Mouse (Mus musculus): Measurements from ENCODE around the gene Pcsk4. TPM values are rescaled to one million over a fixed set of nuclear protein-coding genes. Genes with fewer than 3 reads are reported as not detected.

Pcsk4 gene
- polyA plus RNA-seq, 1 experiment from 2014 or later: 5.4 TPM

GRCm38 (mm10) chr10:80330084-80330483, 786 bp upstream of the Pcsk4 start:
- peak overlapping the region; percentile 81 for H3K4me2 ChIP-seq (ENCODE audit: low read length)
- no peaks in the 10 kb centered on the region for H3K27me3 ChIP-seq (ENCODE audit: insufficient read depth, low read length)
- H3K9me3 ChIP-seq (replicated peaks; ENCODE audit: low read length): no peaks in the 10 kb centered on the region
- 1% methylated on average over 41 of the region's 41 CpGs for WGBS
- peaks cover 12% of the 10 kb centered on the region for H3K4me1 ChIP-seq (replicated peaks; ENCODE audit: insufficient read depth, low read length)
- DNase-seq (ENCODE audit: low spot score): no peak
- no peak for ATAC-seq (replicated peaks; ENCODE audit: low FRiP score, low read depth)
- no peaks in the 10 kb centered on the region for H3K36me3 ChIP-seq (ENCODE audit: insufficient read depth, low read length)
- peak overlapping the region; percentile 46; the same call in 1 of the 2 replicates for H3K9ac ChIP-seq (ENCODE audit: low read depth, low read length)
- H3K27ac ChIP-seq: no peak overlapping the region
- no peak for TF ChIP-seq CTCF (IDR thresholded peaks at IDR 0.05; ENCODE audit: low read depth)
- H3K4me3 ChIP-seq (replicated peaks; ENCODE audit: low read depth, low read length): peak overlapping the region; percentile 32

- Histone ChIP-seq H3K4me1 (replicated peaks; ENCODE audit: insufficient read depth, low read length) (peaks cover 13% of the 10 kb centered on the region; the same call in 1 of the 2 replicates), H3K9ac (ENCODE audit: low read depth, low read length) (no peak overlapping the region), H3K27ac (no peak overlapping the region), H3K36me3 (ENCODE audit: insufficient read depth, low read length) (no peaks in the 10 kb centered on the region), H3K9me3 (replicated peaks; ENCODE audit: low read length) (no peaks in the 10 kb centered on the region), H3K27me3 (ENCODE audit: insufficient read depth, low read length) (no peaks in the 10 kb centered on the region), H3K4me2 (ENCODE audit: low read length) (no peak overlapping the region), H3K4me3 (replicated peaks; ENCODE audit: low read depth, low read length) (no peak overlapping the region)
- 81% methylated on average over 21 of the region's 21 CpGs for WGBS
- DNase-seq (ENCODE audit: low spot score): no peak
- no peak for TF ChIP-seq CTCF (IDR thresholded peaks at IDR 0.05; ENCODE audit: low read depth)
- no peak for ATAC-seq (replicated peaks; ENCODE audit: low FRiP score, low read depth)
Measured at GRCm38 (mm10) chr10:80325045-80325444, 4.3 kb downstream of the Pcsk4 start.

GRCm38 (mm10) chr10:80324120-80325037, 4.9 kb downstream of the Pcsk4 start:
- no peak for DNase-seq (ENCODE audit: low spot score)
- Histone ChIP-seq H3K4me3 (replicated peaks; ENCODE audit: low read depth, low read length) (no peak overlapping the region), H3K36me3 (ENCODE audit: insufficient read depth, low read length) (no peaks in the 10 kb centered on the region), H3K27me3 (ENCODE audit: insufficient read depth, low read length) (no peaks in the 10 kb centered on the region), H3K9me3 (replicated peaks; ENCODE audit: low read length) (no peaks in the 10 kb centered on the region), H3K27ac (peak overlapping the region; percentile 43; the same call in 1 of the 2 replicates), H3K9ac (ENCODE audit: low read depth, low read length) (peak overlapping the region; percentile 63; the same call in 1 of the 2 replicates), H3K4me2 (ENCODE audit: low read length) (peak overlapping the region; percentile 95), H3K4me1 (replicated peaks; ENCODE audit: insufficient read depth, low read length) (peaks cover 16% of the 10 kb centered on the region)
- TF ChIP-seq CTCF (IDR thresholded peaks at IDR 0.05; ENCODE audit: low read depth): no peak
- ATAC-seq (replicated peaks; ENCODE audit: low FRiP score, low read depth): no peak
- WGBS: 78% methylated on average over 17 of the region's 17 CpGs

- under 1% methylated on average over 44 of the region's 46 CpGs for WGBS
- Histone ChIP-seq H3K4me1 (replicated peaks; ENCODE audit: insufficient read depth, low read length) (peaks cover 20% of the 10 kb centered on the region), H3K9me3 (replicated peaks; ENCODE audit: low read length) (no peaks in the 10 kb centered on the region), H3K27ac (peak overlapping the region; percentile 43; the same call in 1 of the 2 replicates), H3K4me2 (ENCODE audit: low read length) (peak overlapping the region; percentile 95), H3K4me3 (replicated peaks; ENCODE audit: low read depth, low read length) (peak overlapping the region; percentile 56), H3K9ac (ENCODE audit: low read depth, low read length) (peak overlapping the region; percentile 63), H3K36me3 (ENCODE audit: insufficient read depth, low read length) (no peaks in the 10 kb centered on the region), H3K27me3 (ENCODE audit: insufficient read depth, low read length) (no peaks in the 10 kb centered on the region)
- no peak for TF ChIP-seq CTCF (IDR thresholded peaks at IDR 0.05; ENCODE audit: low read depth)
- ATAC-seq (replicated peaks; ENCODE audit: low FRiP score, low read depth): peak; percentile 38
- DNase-seq (ENCODE audit: low spot score): peak; percentile 33
Measured at GRCm38 (mm10) chr10:80323261-80324119, 5.8 kb downstream of the Pcsk4 start.

- 2% methylated on average over 27 of the region's 28 CpGs for WGBS
- Histone ChIP-seq H3K9ac (ENCODE audit: low read depth, low read length) (peak overlapping the region; percentile 63), H3K4me3 (replicated peaks; ENCODE audit: low read depth, low read length) (peak overlapping the region; percentile 56), H3K4me2 (ENCODE audit: low read length) (peak overlapping the region; percentile 95), H3K27me3 (ENCODE audit: insufficient read depth, low read length) (no peaks in the 10 kb centered on the region), H3K27ac (no peak overlapping the region), H3K9me3 (replicated peaks; ENCODE audit: low read length) (no peaks in the 10 kb centered on the region), H3K4me1 (replicated peaks; ENCODE audit: insufficient read depth, low read length) (peaks cover 20% of the 10 kb centered on the region), H3K36me3 (ENCODE audit: insufficient read depth, low read length) (peaks cover 1% of the 10 kb centered on the region; the same call in 1 of the 2 replicates)
- TF ChIP-seq CTCF (IDR thresholded peaks at IDR 0.05; ENCODE audit: low read depth): no peak; the same call in 1 of the 2 replicates
- ATAC-seq (replicated peaks; ENCODE audit: low FRiP score, low read depth): no peak
- DNase-seq (ENCODE audit: low spot score): peak; percentile 30
Measured at GRCm38 (mm10) chr10:80322811-80323211, 6.5 kb downstream of the Pcsk4 start.
